Mouse (Mus musculus): Measurements from ENCODE around the gene Atg9b.

Gene Atg9b

GRCm38 (mm10) chr5:24337366-24337765 lies 54.6 kb downstream of the Atg9b start:
- ChIA-PET CTCF (interaction anchor here in 3 of 4 experiments (0.6 to 4.1 kb wide), 18 partner anchors 9 to 301 kb away, joined by 3 to 65 read pairs (median 4); partner anchors contain the start of genes Abcb8 (in 1 of the 3), Atg9b (in 1 of the 3), Cdk5 (in 1 of the 3) and Kcnh2 (in 1 of the 3)), POLR2A (interaction anchor here in 2 of 4 experiments (0.7 to 3.6 kb wide), 17 partner anchors 9 to 144 kb away, joined by 3 to 21 read pairs (median 4); partner anchors contain the start of genes Atg9b (in 1 of the 2) and Kcnh2 (in 1 of the 2))

GRCm38 (mm10) chr5:24335888-24336511 lies 55.9 kb downstream of the Atg9b start:
- ChIA-PET POLR2A (interaction anchor here in 3 of 4 experiments (0.5 to 3.6 kb wide), 36 partner anchors 9 to 395 kb away, joined by 3 to 21 read pairs (median 4); partner anchors contain the start of genes Abcb8 (in 1 of the 3), Fastk (in 1 of the 3), Kcnh2 (in 1 of the 3) and Wdr86 (in 1 of the 3)), CTCF (interaction anchor here (0.5 to 4.1 kb wide), 71 partner anchors 8 to 533 kb away, joined by 3 to 65 read pairs (median 5); partner anchors contain the start of genes Abcb8 (in 2 of the 4), Atg9b (in 2 of the 4), Kcnh2 (in 2 of the 4) and Nos3 (in 1 of the 4))

GRCm38 (mm10) chr5:24334749-24335148 lies 57.2 kb downstream of the Atg9b start:
- CTCF ChIA-PET, result interaction anchor here (0.8 to 4.1 kb wide), 16 partner anchors 12 to 195 kb away, joined by 3 to 65 read pairs (median 8); partner anchors contain the start of genes Abcb8 (in 1 of the 4), Atg9b (in 1 of the 4) and Kcnh2 (in 1 of the 4)
- POLR2A ChIA-PET, result interaction anchor here in 3 of 4 experiments (0.5 to 3.6 kb wide), 12 partner anchors 10 to 217 kb away, joined by 3 to 21 read pairs (median 4); partner anchors contain the start of gene Kcnh2 (in 1 of the 3)

All from embryonic stem cell, embryonic (primary cell).